Mouse (Mus musculus) hindbrain, embryonic 13.5 days (tissue): ENCODE measurements around the gene Dcst2. TPM values are rescaled to one million over a fixed set of nuclear protein-coding genes. Genes with fewer than 3 reads are reported as not detected.
A peak's percentile ranks its signal among the peaks of the same experiment; 100 is the strongest.

Experiments used
- ATAC-seq: fragments of 200-750 bp; cut with Nextera tagmentation; 2 replicates; pipeline ENCODE4 v1.8.0; 2017; ENCODE audit warnings: moderate TSS enrichment; ENCODE audit not compliant: low FRiP score
- H3K27ac ChIP-seq: fragments of 300-500 bp; sonication (generic); 2 replicates; pipeline ENCODE4 v1.5.1; 2015; ENCODE audit warnings: inconsistent platforms, mild to moderate bottlenecking, moderate library complexity
- H3K27me3 ChIP-seq: fragments of 300-500 bp; sonication (generic); 2 replicates; pipeline ENCODE4 v1.6.1; 2015; ENCODE audit warnings: mild to moderate bottlenecking, inconsistent platforms
- H3K36me3 ChIP-seq: fragments of 300-500 bp; sonication (generic); 2 replicates; pipeline ENCODE4 v1.6.1; 2015; ENCODE audit warnings: mild to moderate bottlenecking, inconsistent platforms
- H3K4me1 ChIP-seq: fragments of 300-500 bp; sonication (generic); replicated peaks from 2 replicates; pipeline ENCODE4 v1.6.1; 2015; ENCODE audit warnings: inconsistent platforms
- H3K4me2 ChIP-seq: fragments of 300-500 bp; sonication (generic); 2 replicates; pipeline ENCODE4 v1.6.1; 2015; ENCODE audit warnings: inconsistent platforms, mild to moderate bottlenecking, moderate library complexity
- H3K4me3 ChIP-seq: fragments of 300-500 bp; sonication (generic); 2 replicates; pipeline ENCODE4 v1.5.1; 2015; ENCODE audit warnings: mild to moderate bottlenecking, inconsistent platforms
- H3K9ac ChIP-seq: fragments of 300-500 bp; sonication (generic); 2 replicates; pipeline ENCODE4 v1.6.1; 2015; ENCODE audit warnings: mild to moderate bottlenecking, inconsistent platforms
- H3K9me3 ChIP-seq: fragments of 300-500 bp; sonication (generic); 2 replicates; pipeline ENCODE4 v1.6.1; 2016; ENCODE audit warnings: inconsistent platforms
- WGBS: fragments of 180-500 bp; shearing (Covaris S2); methylation state at CpG from one replicate; pipeline ENCODE4 v1.1.7; 2015; 5-methylcytosine and 5-hydroxymethylcytosine counted together
- polyA plus RNA-seq: library from polyadenylated mRNA; unstranded; fragments of >200 nt; fragmentation: Nextera tagmentation; extraction: Ambion mirVana; gene quantifications from 2 replicates; pipeline ENCODE4 v1.2.1, GENCODE M21; 2015

Dcst2 gene
- polyA plus RNA-seq, 1 experiment from 2014 or later, result 0.14 TPM

DNA sequence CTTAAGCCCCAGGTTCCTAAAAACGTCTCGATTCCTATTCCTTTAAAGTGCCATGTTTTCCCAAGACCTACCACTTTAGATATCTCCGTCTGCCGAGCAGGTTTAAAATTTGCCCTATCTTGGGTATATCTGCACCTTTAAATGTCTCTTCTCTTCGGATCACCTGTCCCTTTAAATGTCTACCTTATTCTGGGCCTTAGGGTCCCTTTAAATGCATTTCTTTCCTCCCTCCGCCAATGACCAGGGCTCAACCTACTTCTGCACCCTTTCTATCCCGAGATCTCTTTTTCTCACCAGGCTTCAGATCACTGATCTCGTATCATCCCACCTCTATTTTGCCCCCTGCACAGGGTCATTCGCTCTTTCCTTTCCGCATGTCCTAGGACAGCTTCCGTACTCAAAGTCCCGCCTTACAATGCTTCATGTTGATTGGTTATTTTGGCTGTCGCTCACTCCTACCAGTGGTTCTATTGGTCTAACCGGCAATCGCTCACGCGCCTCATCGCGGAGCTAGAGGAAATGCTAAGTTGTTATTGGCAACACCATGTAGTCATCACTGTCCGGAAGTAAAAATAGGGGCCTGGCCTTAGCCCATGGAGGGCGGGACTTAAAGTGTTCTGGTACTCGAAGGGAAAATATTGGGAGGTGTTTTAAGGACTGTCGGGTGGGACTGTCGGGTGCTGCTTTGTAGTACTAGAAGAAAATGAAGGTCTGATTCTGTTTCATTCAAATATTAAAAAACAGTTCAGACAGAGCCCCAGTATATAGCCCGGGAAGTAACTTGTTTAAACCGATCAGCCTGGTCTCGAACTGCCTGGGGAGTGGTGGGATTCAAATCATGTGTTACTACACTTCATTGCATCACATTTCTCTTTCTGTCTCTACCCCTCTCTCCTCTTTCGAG is 50.0 kb downstream of the Dcst2 start, which contains the start of gene Flad1:
TSS of gene Flad1 (minus strand) at position 381 of the 904 bp plus-strand sequence.
- peaks cover 46% of the 10 kb centered on the region for H3K36me3 ChIP-seq
- no peaks in the 10 kb centered on the region for H3K27me3 ChIP-seq
- WGBS, result 8% methylated on average over 28 of the region's 28 CpGs

GRCm38 (mm10) chr3:89416158-89416557 is 54.4 kb downstream of the Dcst2 start:
- Histone ChIP-seq H3K9ac (no peak overlapping the region), H3K27me3 (no peaks in the 10 kb centered on the region), H3K9me3 (no peaks in the 10 kb centered on the region), H3K4me3 (no peak overlapping the region), H3K36me3 (peaks cover 23% of the 10 kb centered on the region), H3K4me1 (peaks cover 36% of the 10 kb centered on the region), H3K4me2 (no peak overlapping the region), H3K27ac (no peak overlapping the region)
- WGBS, result 97% methylated on average over 8 of the region's 8 CpGs
- ATAC-seq, result no peak

More for the DNA sequence above, 50.0 kb downstream of the Dcst2 start, which contains the start of gene Flad1:
- peak within 1 kb of the TSS; percentile 47 for H3K4me3 ChIP-seq
- peak within 1 kb of the TSS; percentile 69 for H3K4me2 ChIP-seq
- peak within 1 kb of the TSS; percentile 78 for H3K27ac ChIP-seq
- H3K4me1 ChIP-seq, result peaks cover 34% of the 10 kb centered on the region
- H3K9me3 ChIP-seq, result no peaks in the 10 kb centered on the region
- peak within 1 kb of the TSS; percentile 72 for H3K9ac ChIP-seq
- peak; percentile 100 for ATAC-seq

DNA sequence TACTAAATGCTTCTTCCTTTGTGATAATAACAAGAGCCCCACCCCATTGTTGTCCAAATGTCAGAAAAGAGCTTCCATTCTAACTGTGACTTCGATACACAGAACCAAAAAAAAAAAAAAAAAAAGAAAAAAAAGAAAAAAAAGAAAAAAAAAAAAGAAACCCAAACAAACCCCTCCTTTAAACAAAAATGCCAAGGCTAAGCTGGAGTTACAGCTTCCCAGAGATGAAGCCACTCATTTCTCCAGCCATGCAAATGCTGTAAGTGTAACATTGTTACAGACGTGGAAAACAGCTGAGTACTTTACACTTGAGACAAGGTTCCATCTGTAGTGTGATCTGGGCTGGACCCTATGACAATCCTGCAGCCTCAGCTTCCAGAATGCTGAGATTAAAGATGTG is 55.4 kb downstream of the Dcst2 start:
- Histone ChIP-seq H3K36me3 (peaks cover 23% of the 10 kb centered on the region), H3K4me3 (peak overlapping the region; percentile 54), H3K27ac (peak overlapping the region; percentile 45; the same call in 1 of the 2 replicates), H3K4me1 (peaks cover 43% of the 10 kb centered on the region), H3K27me3 (no peaks in the 10 kb centered on the region), H3K9ac (peak overlapping the region; percentile 68), H3K9me3 (no peaks in the 10 kb centered on the region), H3K4me2 (peak overlapping the region; percentile 82)
- no peak for ATAC-seq
- 34% methylated on average over 2 of the region's 2 CpGs for WGBS

GRCm38 (mm10) chr3:89417840-89418169 is 56.0 kb downstream of the Dcst2 start:
- H3K9me3 ChIP-seq, result no peaks in the 10 kb centered on the region
- H3K4me1 ChIP-seq, result peaks cover 43% of the 10 kb centered on the region
- peak overlapping the region; percentile 68 for H3K9ac ChIP-seq
- peaks cover 23% of the 10 kb centered on the region for H3K36me3 ChIP-seq
- H3K4me2 ChIP-seq, result peak overlapping the region; percentile 82
- WGBS, result under 1% methylated on average over 20 of the region's 20 CpGs
- H3K27ac ChIP-seq, result peak overlapping the region; percentile 45
- peak; percentile 52 for ATAC-seq
- H3K27me3 ChIP-seq, result no peaks in the 10 kb centered on the region
- H3K4me3 ChIP-seq, result peak overlapping the region; percentile 54

DNA sequence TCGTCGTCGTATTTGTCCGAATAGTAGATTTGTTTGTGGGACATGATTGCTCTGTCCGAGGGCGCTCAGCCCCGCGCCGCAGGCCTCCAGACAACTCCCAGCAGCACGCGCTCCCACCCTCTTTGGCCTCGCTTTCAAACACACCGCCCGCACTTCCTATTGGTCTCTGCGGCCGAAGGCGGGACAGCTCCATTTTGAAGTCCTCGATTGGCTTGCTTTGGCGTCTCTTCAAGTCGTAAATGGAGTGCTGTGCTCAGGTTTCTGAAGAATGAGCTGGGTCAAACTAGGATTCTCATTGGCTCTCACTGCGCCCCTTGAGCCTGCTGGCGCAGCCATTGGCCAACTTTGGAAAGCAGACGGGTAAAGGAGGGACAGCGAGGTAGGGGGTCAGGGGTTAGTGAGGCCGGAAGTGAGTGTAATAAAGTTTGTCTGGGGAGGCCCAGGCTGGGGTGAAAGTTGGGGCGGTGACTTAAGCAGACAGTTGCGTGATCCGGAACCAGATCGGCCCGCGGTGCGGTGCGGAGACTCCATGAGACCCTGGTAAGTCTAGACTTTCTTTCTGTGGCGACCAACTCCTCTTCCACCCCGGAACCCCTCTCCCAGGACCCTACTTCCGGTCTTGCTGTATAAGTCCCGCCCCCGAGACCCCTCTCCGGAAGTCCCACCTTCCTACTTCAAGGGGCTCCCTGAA is 56.5 kb downstream of the Dcst2 start, which contains the start of the genes Cks1b and Shc1:
TSS of gene Cks1b (minus strand) at position 214 of the 691 bp plus-strand sequence.
TSS of gene Shc1 (plus strand) at position 274 of the 691 bp plus-strand sequence.
- Histone ChIP-seq H3K36me3 (peaks cover 23% of the 10 kb centered on the region), H3K27me3 (no peaks in the 10 kb centered on the region), H3K9ac (peak within 1 kb of the TSS; percentile 68), H3K4me2 (peak within 1 kb of the TSS; percentile 82), H3K9me3 (no peaks in the 10 kb centered on the region), H3K4me3 (peak within 1 kb of the TSS; percentile 54), H3K4me1 (peaks cover 43% of the 10 kb centered on the region), H3K27ac (peak within 1 kb of the TSS; percentile 87)
- under 1% methylated on average over 39 of the region's 39 CpGs for WGBS
- ATAC-seq, result peak; percentile 97

DNA sequence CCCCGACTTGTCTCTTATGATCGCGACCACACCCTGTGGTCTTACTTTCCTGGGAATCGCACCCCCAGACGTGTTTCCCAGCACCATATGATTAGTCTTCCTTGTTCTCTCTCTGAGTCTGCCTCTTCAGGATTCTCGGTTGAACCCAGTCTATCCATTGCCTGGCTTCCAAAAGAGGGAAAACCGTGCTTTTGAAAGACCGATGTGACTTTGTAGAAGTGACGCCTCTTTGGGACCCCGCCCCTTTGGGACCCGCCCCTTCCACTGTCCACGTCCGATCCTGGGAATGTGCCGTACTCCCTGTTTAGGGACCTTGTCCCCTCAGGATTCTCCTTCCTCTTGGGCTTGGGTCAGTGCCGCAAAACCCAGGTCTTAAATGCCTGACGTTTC is 57.1 kb downstream of the Dcst2 start:
- Histone ChIP-seq H3K4me3 (peak overlapping the region; percentile 54), H3K27me3 (no peaks in the 10 kb centered on the region), H3K9ac (peak overlapping the region; percentile 68), H3K9me3 (no peaks in the 10 kb centered on the region), H3K4me2 (peak overlapping the region; percentile 82), H3K27ac (peak overlapping the region; percentile 87), H3K4me1 (peaks cover 43% of the 10 kb centered on the region), H3K36me3 (peaks cover 22% of the 10 kb centered on the region)
- peak; percentile 18; the same call in 1 of the 2 replicates for ATAC-seq
- WGBS, result 0% methylated on average over 16 of the region's 16 CpGs

DNA sequence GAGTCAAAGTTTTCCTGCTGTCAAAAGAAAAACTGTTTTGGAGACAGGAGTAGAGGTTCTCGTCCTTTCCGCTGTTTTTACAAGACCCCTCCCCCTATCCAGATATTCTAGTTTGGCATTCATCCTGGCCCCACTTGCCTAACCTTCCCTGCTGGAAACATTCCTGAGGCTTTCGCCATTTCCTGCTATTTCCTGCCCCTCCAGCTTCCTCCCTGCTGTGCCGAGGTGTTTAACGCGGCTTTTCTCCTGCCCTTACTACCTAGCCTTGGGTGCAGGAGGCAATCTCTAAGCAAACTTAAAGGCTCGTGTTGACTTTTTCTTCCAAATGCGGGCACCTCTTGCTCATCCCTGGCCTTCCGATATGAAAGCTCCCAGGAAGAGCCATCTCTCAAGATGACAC is 57.8 kb downstream of the Dcst2 start:
- Histone ChIP-seq H3K4me2 (peak overlapping the region; percentile 82), H3K27me3 (no peaks in the 10 kb centered on the region), H3K9me3 (no peaks in the 10 kb centered on the region), H3K36me3 (peaks cover 18% of the 10 kb centered on the region), H3K27ac (peak overlapping the region; percentile 87), H3K9ac (peak overlapping the region; percentile 68), H3K4me3 (peak overlapping the region; percentile 54), H3K4me1 (peaks cover 43% of the 10 kb centered on the region)
- WGBS, result 4% methylated on average over 9 of the region's 9 CpGs
- ATAC-seq, result no peak

DNA sequence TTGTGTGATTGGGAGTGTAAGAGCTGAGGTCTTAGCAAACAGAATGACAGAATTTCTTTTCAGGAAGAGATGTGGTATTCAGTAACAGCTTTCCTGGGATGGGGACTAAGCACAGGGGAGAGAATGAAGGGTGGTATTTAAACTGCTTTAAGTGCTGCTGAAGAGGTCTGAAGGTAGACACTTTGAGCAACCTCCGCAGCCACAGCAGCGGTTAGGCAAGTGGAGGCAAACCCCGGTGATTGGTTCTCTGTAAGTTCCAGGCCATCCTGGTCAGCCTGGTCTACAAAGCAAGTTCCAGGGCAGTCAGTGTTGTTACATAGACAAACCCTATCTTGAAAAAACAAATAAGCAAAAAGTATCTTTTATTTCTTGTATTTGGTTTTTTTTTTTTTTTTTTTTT is 58.2 kb downstream of the Dcst2 start:
- WGBS, result 45% methylated on average over 3 of the region's 3 CpGs
- Histone ChIP-seq H3K9me3 (no peaks in the 10 kb centered on the region), H3K27me3 (no peaks in the 10 kb centered on the region), H3K4me1 (peaks cover 43% of the 10 kb centered on the region), H3K36me3 (peaks cover 16% of the 10 kb centered on the region), H3K27ac (peak overlapping the region; percentile 87), H3K4me3 (peak overlapping the region; percentile 54), H3K9ac (peak overlapping the region; percentile 68), H3K4me2 (peak overlapping the region; percentile 82)
- no peak for ATAC-seq

- H3K27ac ChIP-seq, result peak overlapping the region; percentile 71; the same call in 1 of the 2 replicates
- no peak overlapping the region; the same call in 1 of the 2 replicates for H3K4me3 ChIP-seq
- H3K4me2 ChIP-seq, result peak overlapping the region; percentile 61; the same call in 1 of the 2 replicates
Observed at GRCm38 (mm10) chr3:89420421-89420820, 58.6 kb downstream of the Dcst2 start.

DNA sequence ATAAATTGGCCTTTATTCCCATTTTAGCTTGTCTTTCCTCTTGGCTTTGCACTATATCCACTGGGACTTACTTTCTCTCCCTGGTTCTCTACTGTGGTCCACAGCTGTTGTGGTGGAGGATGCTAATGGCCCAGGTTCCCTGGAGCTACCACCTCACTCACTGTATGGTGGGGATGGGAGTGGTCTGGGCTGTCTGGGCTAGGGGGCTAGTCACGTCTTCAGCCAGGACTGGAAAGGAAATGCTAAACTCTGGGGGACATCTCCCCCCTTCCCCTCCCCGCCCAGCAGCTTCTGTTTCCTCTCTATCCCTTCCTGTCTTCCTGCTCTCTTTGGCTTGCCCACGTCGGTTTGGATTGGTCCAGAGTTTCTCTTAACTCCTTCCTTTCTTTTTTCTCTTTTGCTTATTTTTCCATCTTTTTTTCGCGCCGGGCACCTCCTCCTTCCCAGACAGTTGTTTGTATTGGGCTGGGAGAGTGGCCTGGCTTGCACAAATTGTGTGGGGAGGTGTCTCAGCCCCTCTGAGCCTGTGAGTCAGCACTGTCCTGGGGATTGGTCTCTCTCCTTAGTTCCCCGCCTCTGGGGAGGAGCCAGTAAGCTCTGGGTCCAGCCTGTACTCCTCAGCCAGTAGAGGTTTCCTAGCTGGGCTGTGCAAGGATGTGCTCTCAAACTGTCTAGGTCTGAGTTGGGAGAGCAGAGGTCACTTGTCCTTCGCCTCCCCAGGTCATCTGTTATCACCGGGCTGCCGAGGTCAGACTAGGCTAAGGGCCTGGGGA is 59.4 kb downstream of the Dcst2 start:
- H3K4me3 ChIP-seq, result peak overlapping the region; percentile 38
- no peaks in the 10 kb centered on the region for H3K27me3 ChIP-seq
- 3% methylated on average over 11 of the region's 11 CpGs for WGBS
- peaks cover 6% of the 10 kb centered on the region; the same call in 1 of the 2 replicates for H3K36me3 ChIP-seq
- ATAC-seq, result peak; percentile 47
- peak overlapping the region; percentile 73 for H3K27ac ChIP-seq
- peak overlapping the region; percentile 72 for H3K9ac ChIP-seq
- H3K9me3 ChIP-seq, result no peaks in the 10 kb centered on the region
- H3K4me1 ChIP-seq, result peaks cover 43% of the 10 kb centered on the region
- H3K4me2 ChIP-seq, result peak overlapping the region; percentile 61

More at GRCm38 (mm10) chr3:89420421-89420820, 58.6 kb downstream of the Dcst2 start:
- no peaks in the 10 kb centered on the region for H3K27me3 ChIP-seq
- no peaks in the 10 kb centered on the region for H3K9me3 ChIP-seq
- no peak overlapping the region; the same call in 1 of the 2 replicates for H3K9ac ChIP-seq
- peaks cover 13% of the 10 kb centered on the region for H3K36me3 ChIP-seq
- 66% methylated on average over 2 of the region's 2 CpGs for WGBS
- peaks cover 43% of the 10 kb centered on the region for H3K4me1 ChIP-seq
- ATAC-seq, result no peak

GRCm38 (mm10) chr3:89421810-89422473 is 60.2 kb downstream of the Dcst2 start:
- 10% methylated on average over 21 of the region's 22 CpGs for WGBS
- Histone ChIP-seq H3K9ac (peak overlapping the region; percentile 72), H3K4me2 (peak overlapping the region; percentile 61), H3K9me3 (no peaks in the 10 kb centered on the region), H3K4me1 (peaks cover 40% of the 10 kb centered on the region), H3K4me3 (peak overlapping the region; percentile 38), H3K27ac (peak overlapping the region; percentile 73), H3K27me3 (no peaks in the 10 kb centered on the region), H3K36me3 (peaks cover 13% of the 10 kb centered on the region)
- no peak for ATAC-seq
